Mouse (Mus musculus) B cell, adult 2 months (primary cell): ENCODE measurements around the gene Zcchc17.

Source experiments
- DNase-seq, 2 experiments: peaks; one replicate each; pipeline ENCODE4 v3.0.0; 2022

Gene Zcchc17

GRCm38 (mm10) chr4:130315771-130316527 lies 43.8 kb downstream of the Zcchc17 start:
- no peak for DNase-seq

- no peak for DNase-seq
Measured at GRCm38 (mm10) chr4:130313552-130313951, 46.2 kb downstream of the Zcchc17 start.

DNA sequence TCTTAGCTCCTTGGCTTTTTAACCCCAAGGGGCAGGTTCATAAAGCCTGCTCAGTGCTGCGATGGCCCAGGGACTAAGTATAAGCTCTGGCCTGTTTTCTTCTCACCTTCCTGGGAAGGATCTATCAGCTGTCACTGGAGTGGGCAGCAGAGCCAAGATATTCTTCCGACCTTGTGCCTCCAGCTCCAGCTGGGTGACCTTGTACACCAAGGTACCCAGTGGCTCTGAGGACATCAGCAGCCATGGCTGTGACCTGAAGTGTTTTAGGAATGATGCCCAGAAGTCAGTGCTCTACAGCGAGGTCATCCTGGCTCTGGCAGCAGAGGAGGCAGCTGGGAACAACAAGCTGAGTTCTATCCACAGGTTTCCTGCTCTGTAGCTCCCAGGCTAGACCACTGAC lies 47.2 kb downstream of the Zcchc17 start:
- DNase-seq, result no peak

GRCm38 (mm10) chr4:130309254-130309653 lies 50.5 kb downstream of the Zcchc17 start:
- DNase-seq, result no peak

GRCm38 (mm10) chr4:130308231-130309081 lies 51.3 kb downstream of the Zcchc17 start, which contains the start of the genes Fabp3 and Gm10570:
Gene Fabp3 (plus strand): TSS chr4:130308595.
Gene Gm10570 (minus strand): TSS chr4:130308674.
- DNase-seq, result peak in 1 of 2 experiments; percentile 19

GRCm38 (mm10) chr4:130307851-130308230 lies 51.9 kb downstream of the Zcchc17 start:
- peak; percentile 12 to 18 for DNase-seq

GRCm38 (mm10) chr4:130306796-130307630 lies 52.7 kb downstream of the Zcchc17 start:
- DNase-seq, result no peak

GRCm38 (mm10) chr4:130304746-130305145 lies 55.0 kb downstream of the Zcchc17 start:
- DNase-seq, result no peak

DNA sequence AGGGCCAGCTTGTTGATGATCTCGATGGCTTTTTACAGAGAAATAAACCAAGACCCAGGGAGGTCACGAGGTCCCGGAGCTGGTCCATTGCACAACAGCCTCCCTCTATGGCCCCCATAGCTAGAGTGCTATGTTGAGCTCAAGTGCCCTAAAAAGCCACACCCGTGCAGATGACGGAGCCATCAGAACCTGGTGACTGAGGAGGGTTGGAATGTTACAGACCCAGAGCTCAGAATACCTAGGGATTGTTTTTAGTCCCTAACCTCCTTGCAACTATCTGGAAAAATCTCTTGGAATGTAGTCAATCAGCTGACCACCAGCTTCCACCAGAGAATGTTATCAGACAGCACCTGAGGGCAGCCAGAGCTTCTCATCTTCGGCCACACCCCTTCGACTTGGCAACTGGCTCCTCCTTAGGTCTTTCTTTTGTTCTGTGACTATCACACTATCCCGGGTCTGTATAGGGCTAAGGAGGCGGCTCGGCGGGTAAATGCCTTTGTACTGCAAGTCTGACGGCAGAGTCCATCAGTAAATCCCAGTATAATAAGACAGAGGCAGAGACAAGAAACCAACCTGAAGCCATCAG lies 57.4 kb downstream of the Zcchc17 start:
- no peak for DNase-seq

GRCm38 (mm10) chr4:130299629-130300018 lies 60.1 kb downstream of the Zcchc17 start:
- DNase-seq, result no peak

GRCm38 (mm10) chr4:130298877-130299628 lies 60.7 kb downstream of the Zcchc17 start:
- DNase-seq, result no peak

DNA sequence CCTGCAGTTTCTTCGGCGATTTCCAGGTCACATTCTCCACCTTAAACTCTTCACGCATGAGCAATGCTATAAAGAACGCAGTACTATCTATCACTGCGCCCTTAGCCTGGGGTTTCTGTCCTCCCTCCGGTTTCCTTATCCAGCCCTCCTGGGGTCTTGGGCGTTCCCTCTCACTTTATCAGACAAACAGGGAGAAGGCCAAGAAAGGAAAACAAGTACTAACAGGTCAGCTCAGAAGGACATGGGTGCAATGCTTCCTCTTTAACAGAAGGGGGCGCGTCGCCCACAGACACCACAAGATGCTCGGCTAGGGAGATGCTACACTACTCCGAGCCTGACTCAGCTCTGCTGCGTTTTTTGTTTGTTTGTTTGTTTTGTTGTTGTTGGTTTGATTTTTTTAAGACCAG lies 62.6 kb downstream of the Zcchc17 start:
- DNase-seq, result peak; percentile 10 to 15

DNA sequence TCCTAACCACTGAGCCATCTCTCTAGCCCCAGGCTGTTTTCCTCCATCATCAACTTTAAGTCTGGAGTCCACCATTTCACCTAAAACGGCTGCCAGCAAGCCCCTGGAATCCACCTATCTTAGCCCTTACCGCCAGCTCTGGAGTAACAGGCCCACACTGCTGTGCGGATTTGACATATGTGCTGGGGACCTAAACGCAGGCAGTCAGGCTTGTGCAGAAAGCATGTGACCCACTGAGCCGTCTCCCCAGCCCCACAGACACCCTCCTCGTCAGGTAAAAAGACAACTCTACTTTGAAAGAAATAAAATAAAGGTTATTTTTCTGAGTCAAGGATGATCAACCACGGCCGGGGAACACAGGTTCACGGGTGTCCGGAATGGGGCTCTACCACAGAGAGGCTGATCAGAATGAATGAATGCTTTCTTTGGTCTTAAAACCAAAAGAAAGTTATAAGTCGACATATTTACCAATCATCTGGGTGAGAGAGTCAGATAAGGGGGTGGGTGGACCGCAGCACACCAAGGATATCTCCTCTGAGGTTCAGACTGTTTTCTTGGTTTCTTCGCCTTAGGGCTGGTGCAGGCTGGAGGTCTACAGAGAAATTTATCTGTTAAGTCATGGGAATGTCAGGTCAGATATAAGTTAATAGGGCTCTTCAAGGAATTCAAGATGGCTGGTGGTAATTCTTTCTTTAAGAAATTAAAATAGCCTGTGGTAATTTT lies 63.3 kb downstream of the Zcchc17 start:
- no peak for DNase-seq

GRCm38 (mm10) chr4:130295047-130295745 lies 64.5 kb downstream of the Zcchc17 start:
- DNase-seq, result no peak

GRCm38 (mm10) chr4:130294513-130294912 lies 65.2 kb downstream of the Zcchc17 start:
- no peak for DNase-seq

- DNase-seq, result peak; percentile 80 to 83
Measured at GRCm38 (mm10) chr4:130292271-130292670, 67.5 kb downstream of the Zcchc17 start.

- no peak for DNase-seq
Measured at GRCm38 (mm10) chr4:130289824-130290223, 69.9 kb downstream of the Zcchc17 start.

DNA sequence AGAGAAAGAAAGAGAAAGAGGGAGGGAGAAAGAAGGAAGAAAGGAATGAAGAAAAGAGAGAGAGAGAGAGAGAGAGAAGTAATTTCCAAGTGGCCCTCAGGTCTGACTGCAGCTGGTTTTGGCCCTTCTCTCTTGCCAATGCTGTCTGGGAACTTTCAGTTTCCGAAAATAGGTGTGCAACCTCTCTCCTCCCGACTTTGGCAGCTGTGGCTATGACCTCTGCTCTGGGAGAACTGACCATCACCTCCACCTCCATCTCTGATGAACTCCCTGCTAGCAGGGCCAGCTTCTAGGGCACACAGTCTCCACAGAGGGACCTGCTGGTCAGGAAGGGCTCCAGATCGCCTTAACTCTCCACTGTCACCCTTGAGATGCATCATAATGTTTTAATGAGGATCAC lies 73.2 kb downstream of the Zcchc17 start:
- DNase-seq, result no peak

DNA sequence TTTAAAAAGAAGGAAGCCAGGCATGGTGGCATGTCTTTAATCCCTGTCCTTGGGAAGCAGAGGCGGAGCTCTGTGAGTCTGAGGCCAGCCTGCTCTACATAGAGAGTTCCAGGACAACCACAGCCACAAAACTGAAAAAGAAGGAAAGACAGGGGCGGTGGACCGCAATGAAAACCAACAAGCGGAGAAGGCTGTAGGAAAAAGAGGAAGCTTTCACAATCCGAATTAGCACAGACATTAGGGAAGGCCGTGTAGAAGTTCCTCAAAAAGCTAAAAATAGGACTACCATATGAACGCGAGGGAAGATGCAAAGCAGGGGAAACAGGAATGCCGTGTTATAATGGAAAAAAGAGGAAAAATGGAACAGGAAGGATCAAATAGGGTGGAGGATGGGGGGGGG lies 75.9 kb downstream of the Zcchc17 start:
- no peak for DNase-seq

GRCm38 (mm10) chr4:130282856-130283255 lies 76.9 kb downstream of the Zcchc17 start:
- no peak for DNase-seq
